Mouse (Mus musculus) thymus, adult 2 months (tissue): ENCODE results near the gene Vmn1r220.

Source experiments
- CTCF ChIP-seq: fragments of 200-500 bp; IDR thresholded peaks from 2 replicates; pipeline ENCODE4 v1.5.1; 2012; ENCODE audit warnings: mild to moderate bottlenecking, control low read depth, low read length, moderate library complexity, borderline replicate concordance; ENCODE audit not compliant: control insufficient read depth, poor library complexity, insufficient read depth; ENCODE audit errors: extremely low read depth
- POLR2A ChIP-seq: fragments of 200-500 bp; IDR thresholded peaks from 2 replicates; pipeline ENCODE4 v1.6.1; 2012; ENCODE audit warnings: mild to moderate bottlenecking, low read length, control low read depth, moderate library complexity; ENCODE audit not compliant: control insufficient read depth, poor library complexity, insufficient read depth; ENCODE audit errors: extremely low read depth

DNA sequence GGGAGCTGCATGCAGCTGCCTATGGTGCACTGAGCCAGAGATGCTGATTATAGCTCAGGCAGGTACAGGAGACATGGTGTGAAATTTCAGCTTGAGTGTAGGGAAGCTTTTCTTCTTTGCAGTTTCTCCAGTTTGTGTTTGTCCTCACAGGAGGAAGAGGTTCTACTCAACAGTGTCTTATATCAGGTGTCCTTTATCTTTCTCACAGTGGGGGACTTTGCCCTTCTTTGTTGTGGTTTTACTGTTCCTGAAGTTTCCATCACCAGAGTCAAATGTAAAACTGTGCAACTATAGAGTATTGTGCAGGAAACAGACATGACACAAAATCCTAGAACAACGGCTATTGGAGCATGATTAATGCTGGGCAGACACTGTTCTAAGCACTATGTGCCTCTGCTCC is 54.3 kb downstream of the Vmn1r220 start:
- no peak for TF ChIP-seq POLR2A
- no peak for TF ChIP-seq CTCF
